In the genomic region with DNA sequence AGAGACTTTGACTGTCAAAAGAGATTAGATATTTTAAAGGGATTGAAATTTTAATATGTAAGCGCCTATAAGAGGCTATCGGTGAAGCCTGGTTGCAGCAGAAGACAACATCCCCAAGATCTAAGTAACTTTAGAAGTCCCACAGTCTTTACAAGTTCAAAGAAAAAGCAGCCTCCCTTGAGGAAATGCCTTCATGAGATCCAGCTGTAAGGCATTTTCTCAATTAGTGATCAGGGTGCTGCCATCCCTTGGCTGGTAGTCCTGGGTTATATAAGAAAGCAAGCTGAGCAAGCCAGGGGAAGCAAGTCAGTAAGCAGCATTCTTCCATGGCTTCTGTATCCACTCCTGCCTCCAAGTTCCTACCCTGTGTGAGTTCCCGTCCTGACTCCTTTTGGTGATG, we compare ENCODE assay signal across 8 mouse cellular contexts. TPM values are rescaled to one million over a fixed set of nuclear protein-coding genes. Genes with fewer than 3 reads are reported as not detected.
DNase-seq lines count a peak whose midpoint lies in the region; ATAC-seq and TF ChIP-seq lines count a peak whose summit lies in the region.
"Not testable (repeated sequence)": the region's sequence is repeated elsewhere in the genome, so short reads cannot be mapped to it uniquely, and the experiment has no call there.

A gene (plus strand): TSS at position 301 of the 400 bp plus-strand sequence.

- H3K9ac ChIP-seq in forebrain, embryonic 13.5 days; hindbrain, embryonic 14.5 days; liver, embryonic 12.5 days; midbrain, embryonic 14.5 days (replicated peaks; ENCODE audit: low read length): not testable (repeated sequence)

- H3K9me3 ChIP-seq in forebrain, embryonic 13.5 days (replicated peaks); hindbrain, embryonic 14.5 days (ENCODE audit: control insufficient read depth, low read length); liver, embryonic 12.5 days (replicated peaks); midbrain, embryonic 14.5 days (ENCODE audit: control insufficient read depth, low read length): not testable (repeated sequence)

- not testable (repeated sequence) for H3K4me3 ChIP-seq in forebrain, embryonic 13.5 days; hindbrain, embryonic 14.5 days (replicated peaks; ENCODE audit: low read length); liver, embryonic 12.5 days; midbrain, embryonic 14.5 days (replicated peaks; ENCODE audit: low read depth, low read length); thymus, adult 2 months (ENCODE audit: control insufficient read depth, insufficient read depth, low read length)

- DNase-seq in adrenal gland, postnatal 4 days (ENCODE audit: low spot score in 2 of 2); heart, adult 8-10 months (ENCODE audit: low spot score); hindbrain, embryonic 14.5 days (ENCODE audit: low spot score); layer of hippocampus, postnatal 14 days (ENCODE audit: low spot score in 2 of 2); midbrain, embryonic 14.5 days; thymus, adult 2 months: not testable (repeated sequence)

- H3K4me1 ChIP-seq in forebrain, embryonic 13.5 days: peaks cover 14% of the 10 kb centered on the region
- H3K4me1 ChIP-seq in hindbrain, embryonic 14.5 days (replicated peaks; ENCODE audit: control insufficient read depth, insufficient read depth, low read length): peaks cover 17% of the 10 kb centered on the region
- peaks cover 20% of the 10 kb centered on the region for H3K4me1 ChIP-seq in liver, embryonic 12.5 days
- H3K4me1 ChIP-seq in midbrain, embryonic 14.5 days (ENCODE audit: control insufficient read depth, insufficient read depth, low read length): peaks cover 12% of the 10 kb centered on the region
- H3K4me1 ChIP-seq in thymus, adult 2 months (replicated peaks; ENCODE audit: control insufficient read depth, insufficient read depth, low read length): not testable (repeated sequence)

- H3K4me2 ChIP-seq in forebrain, embryonic 13.5 days; hindbrain, embryonic 14.5 days (replicated peaks); liver, embryonic 12.5 days; midbrain, embryonic 14.5 days (ENCODE audit: low read length): not testable (repeated sequence)

- ATAC-seq in forebrain, embryonic 13.5 days; hindbrain, embryonic 14.5 days (ENCODE audit: low FRiP score); liver, embryonic 12.5 days; midbrain, embryonic 14.5 days (ENCODE audit: low FRiP score, low TSS enrichment): not testable (repeated sequence)

- not testable (repeated sequence) for TF ChIP-seq POLR2A in thymus, adult 2 months (IDR thresholded peaks at IDR 0.05; ENCODE audit: control insufficient read depth, extremely low read depth, insufficient read depth, low read length, poor library complexity)

- WGBS in forebrain, embryonic 13.5 days: 83% methylated on average over 3 of the region's 3 CpGs
- 90% methylated on average over 3 of the region's 3 CpGs for WGBS in hindbrain, embryonic 14.5 days
- 67% methylated on average over 3 of the region's 3 CpGs for WGBS in liver, embryonic 12.5 days (ENCODE audit: insufficient replicate concordance)
- WGBS in midbrain, embryonic 14.5 days: 81% methylated on average over 3 of the region's 3 CpGs
- WGBS in thymus, adult 2 months: 93% methylated on average over 3 of the region's 3 CpGs

- H3K27me3 ChIP-seq in forebrain, embryonic 13.5 days; hindbrain, embryonic 14.5 days (ENCODE audit: control insufficient read depth, insufficient read depth, low read length); midbrain, embryonic 14.5 days (ENCODE audit: control insufficient read depth, insufficient read depth, low read length); thymus, adult 2 months (ENCODE audit: control insufficient read depth, insufficient read depth, low read length): not testable (repeated sequence)
- peaks cover 18% of the 10 kb centered on the region; the same call in 1 of the 2 replicates for H3K27me3 ChIP-seq in liver, embryonic 12.5 days (replicated peaks)

- not testable (repeated sequence) for H3K27ac ChIP-seq in forebrain, embryonic 13.5 days; hindbrain, embryonic 14.5 days; liver, embryonic 12.5 days; midbrain, embryonic 14.5 days (replicated peaks; ENCODE audit: low read depth, low read length); thymus, adult 2 months (ENCODE audit: control insufficient read depth, insufficient read depth, low read length)

- not testable (repeated sequence) for H3K36me3 ChIP-seq in forebrain, embryonic 13.5 days (ENCODE audit: poor library complexity, severe bottlenecking); hindbrain, embryonic 14.5 days (replicated peaks; ENCODE audit: control insufficient read depth, insufficient read depth); liver, embryonic 12.5 days; midbrain, embryonic 14.5 days (ENCODE audit: control insufficient read depth, insufficient read depth, low read length); thymus, adult 2 months (ENCODE audit: control insufficient read depth, insufficient read depth, low read length)

- TF ChIP-seq CTCF in thymus, adult 2 months (IDR thresholded peaks at IDR 0.05; ENCODE audit: borderline replicate concordance, control insufficient read depth, extremely low read depth, insufficient read depth, low read length, poor library complexity): not testable (repeated sequence)

RNA-seq across cellular contexts. Expression of the gene that starts here (rescaled TPM):
- 10 to 100 TPM; 51.9 to 54.6 TPM for total RNA-seq in adrenal gland, postnatal 4 days (2021)
- polyA plus RNA-seq in forebrain, embryonic 13.5 days (2015; fragmentation: Nextera tagmentation; extraction: Ambion mirVana): 58.8 and 60.2 TPM in 2 replicates
- 10 to 100 TPM; 24.0 to 30.2 (median 26.4) TPM for total RNA-seq in heart, adult 8-10 months (2022)
- polyA plus RNA-seq in hindbrain, embryonic 14.5 days (2014; fragmentation: Nextera tagmentation; extraction: Ambion mirVana): 48.2 and 52.7 TPM in 2 replicates
- total RNA-seq in layer of hippocampus, postnatal 14 days (2021): 10 to 100 TPM; 47.4 to 49.0 TPM
- 21.4 and 23.6 TPM in 2 replicates for polyA plus RNA-seq in liver, embryonic 12.5 days (2016; fragmentation: Nextera tagmentation; extraction: Ambion mirVana)
- polyA plus RNA-seq in midbrain, embryonic 14.5 days (2014; fragmentation: Nextera tagmentation; extraction: Ambion mirVana): 49.3 and 60.1 TPM in 2 replicates
- 36.8 and 37.7 TPM in 2 replicates for polyA plus RNA-seq in thymus, adult 2 months (2012; rRNA removed)
